Mouse (Mus musculus) neural tube, embryonic 13.5 days (tissue): ENCODE results near the gene Pard3. TPM values are rescaled to one million over a fixed set of nuclear protein-coding genes. Genes with fewer than 3 reads are reported as not detected.

Source experiments
- ATAC-seq: fragments of 200-750 bp; cut with Nextera tagmentation; 2 replicates; pipeline ENCODE4 v1.8.0; 2017; ENCODE audit warnings: low read depth, mild to moderate bottlenecking, moderate TSS enrichment, moderate library complexity
- H3K27ac ChIP-seq: fragments of 300-500 bp; sonication (generic); replicated peaks from 2 replicates; pipeline ENCODE4 v1.5.1; 2015; ENCODE audit warnings: moderate library complexity, mild to moderate bottlenecking, inconsistent platforms
- H3K27me3 ChIP-seq: fragments of 300-500 bp; sonication (generic); 2 replicates; pipeline ENCODE4 v1.6.1; 2015; ENCODE audit warnings: mild to moderate bottlenecking, inconsistent platforms
- H3K36me3 ChIP-seq: fragments of 300-500 bp; sonication (generic); 2 replicates; pipeline ENCODE4 v1.6.1; 2015; ENCODE audit warnings: mild to moderate bottlenecking, inconsistent platforms
- H3K4me1 ChIP-seq: fragments of 300-500 bp; sonication (generic); replicated peaks from 2 replicates; pipeline ENCODE4 v1.6.1; 2015; ENCODE audit warnings: inconsistent platforms
- H3K4me2 ChIP-seq: fragments of 300-500 bp; sonication (generic); 2 replicates; pipeline ENCODE4 v1.6.1; 2015; ENCODE audit warnings: inconsistent platforms, mild to moderate bottlenecking, moderate library complexity
- H3K4me3 ChIP-seq: fragments of 300-500 bp; sonication (generic); 2 replicates; pipeline ENCODE4 v1.5.1; 2015; ENCODE audit warnings: mild to moderate bottlenecking, inconsistent platforms
- H3K9ac ChIP-seq: fragments of 300-500 bp; sonication (generic); 2 replicates; pipeline ENCODE4 v1.6.1; 2015; ENCODE audit warnings: moderate library complexity, mild to moderate bottlenecking, inconsistent platforms
- H3K9me3 ChIP-seq: fragments of 300-500 bp; sonication (generic); 2 replicates; pipeline ENCODE4 v1.6.1; 2016; ENCODE audit warnings: inconsistent platforms
- WGBS: fragments of 180-500 bp; shearing (Covaris S2); methylation state at CpG from one replicate; pipeline ENCODE4 v1.1.7; 2015; 5-methylcytosine and 5-hydroxymethylcytosine counted together
- polyA plus RNA-seq: library from polyadenylated mRNA; unstranded; fragments of >200 nt; fragmentation: Nextera tagmentation; extraction: Ambion mirVana; gene quantifications from 2 replicates; pipeline ENCODE4 v1.2.1, GENCODE M21; 2015

The Pard3 gene
- 20.9 and 22.2 TPM in 2 replicates for polyA plus RNA-seq

GRCm38 (mm10) chr8:127063551-127064360, at the start of gene Pard3:
TSS of gene Pard3 (plus strand) at chr8:127063893.
- Histone ChIP-seq H3K36me3 (no peaks in the 10 kb centered on the region), H3K4me2 (peak within 1 kb of the TSS; percentile 74), H3K4me3 (peak within 1 kb of the TSS; percentile 95), H3K27me3 (no peaks in the 10 kb centered on the region), H3K4me1 (peaks cover 44% of the 10 kb centered on the region), H3K9me3 (no peaks in the 10 kb centered on the region), H3K9ac (peak within 1 kb of the TSS; percentile 95), H3K27ac (peak within 1 kb of the TSS; percentile 95)
- ATAC-seq, result peak; percentile 95
- WGBS, result under 1% methylated on average over 73 of the region's 98 CpGs

DNA sequence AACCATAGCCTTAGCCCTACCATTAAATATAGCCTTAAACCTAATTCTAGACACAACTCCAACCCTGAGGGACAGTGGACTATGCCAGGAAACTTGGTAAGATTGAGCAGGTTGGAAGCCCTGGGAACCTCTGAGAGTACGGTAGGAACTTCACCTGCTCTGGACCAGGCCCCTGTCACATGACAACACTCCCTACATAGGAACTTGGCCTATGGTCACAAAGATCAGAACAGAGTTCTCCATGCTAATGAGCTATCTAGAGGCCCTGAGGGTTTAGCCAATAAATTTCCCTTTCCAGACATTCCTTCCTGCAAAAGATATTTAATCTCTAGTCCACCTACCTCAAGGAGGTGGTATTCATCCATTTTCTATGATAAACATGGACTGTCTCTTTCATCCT, 41.9 kb upstream of the Pard3 start:
- Histone ChIP-seq H3K36me3 (no peaks in the 10 kb centered on the region), H3K9me3 (no peaks in the 10 kb centered on the region), H3K4me2 (no peak overlapping the region), H3K27ac (no peak overlapping the region), H3K4me1 (no peaks in the 10 kb centered on the region), H3K27me3 (no peaks in the 10 kb centered on the region), H3K4me3 (no peak overlapping the region), H3K9ac (no peak overlapping the region)
- WGBS, result 98% methylated on average over 1 of the region's 1 CpGs
- no peak for ATAC-seq

DNA sequence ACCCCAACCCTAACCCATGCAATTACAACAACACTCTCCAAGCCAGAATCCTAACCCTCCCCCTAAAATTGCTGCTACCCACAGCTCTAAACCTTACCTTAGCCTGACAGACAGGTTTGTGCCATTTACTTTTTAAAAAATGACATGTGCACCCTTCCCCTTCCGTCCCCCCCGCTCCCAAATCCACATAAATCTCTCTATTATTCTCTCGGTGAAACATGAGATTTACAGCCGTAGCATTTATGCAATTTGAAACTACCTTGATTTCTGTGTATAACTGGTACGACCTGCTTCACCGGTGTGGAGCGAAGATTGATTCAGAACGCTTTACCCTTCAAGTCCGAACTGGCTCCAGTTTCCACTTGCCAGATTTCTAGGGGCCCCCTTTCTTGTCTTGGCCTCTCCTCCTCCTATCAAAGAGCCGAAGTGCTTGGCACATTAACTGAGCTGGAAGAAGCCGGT, 38.4 kb upstream of the Pard3 start:
- Histone ChIP-seq H3K4me1 (no peaks in the 10 kb centered on the region), H3K9me3 (no peaks in the 10 kb centered on the region), H3K4me2 (no peak overlapping the region), H3K9ac (no peak overlapping the region), H3K4me3 (no peak overlapping the region), H3K36me3 (no peaks in the 10 kb centered on the region), H3K27ac (no peak overlapping the region), H3K27me3 (no peaks in the 10 kb centered on the region)
- ATAC-seq, result no peak
- WGBS, result 69% methylated on average over 11 of the region's 11 CpGs

- 61% methylated on average over 11 of the region's 11 CpGs for WGBS
- ATAC-seq, result no peak
- Histone ChIP-seq H3K4me1 (no peaks in the 10 kb centered on the region), H3K27me3 (no peaks in the 10 kb centered on the region), H3K4me3 (no peak overlapping the region), H3K36me3 (no peaks in the 10 kb centered on the region), H3K9ac (no peak overlapping the region), H3K27ac (no peak overlapping the region), H3K4me2 (no peak overlapping the region), H3K9me3 (no peaks in the 10 kb centered on the region)
Observed at GRCm38 (mm10) chr8:127025775-127026174, 37.9 kb upstream of the Pard3 start.

DNA sequence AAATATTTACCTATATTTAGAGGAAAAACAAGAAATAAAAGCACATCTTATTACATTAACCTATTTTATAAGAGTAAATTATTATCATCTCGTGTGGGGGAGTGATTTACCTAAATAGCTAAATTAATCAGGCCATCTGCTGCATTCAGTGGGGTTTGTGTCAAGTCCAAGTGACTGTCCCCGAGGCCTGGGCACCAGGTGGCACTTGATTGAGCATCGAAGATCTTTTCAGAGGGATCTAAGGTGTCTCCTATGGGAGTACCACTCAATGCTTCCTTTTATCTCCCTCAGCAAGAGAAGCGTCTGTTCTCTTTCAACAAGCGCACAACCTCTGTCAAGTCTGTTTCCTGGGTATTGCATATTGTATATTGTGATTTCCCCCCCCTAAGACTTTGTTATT, 32.2 kb upstream of the Pard3 start:
- H3K4me3 ChIP-seq, result no peak overlapping the region
- no peak overlapping the region for H3K27ac ChIP-seq
- no peak overlapping the region for H3K4me2 ChIP-seq
- no peak overlapping the region for H3K9ac ChIP-seq
- no peaks in the 10 kb centered on the region for H3K9me3 ChIP-seq
- H3K4me1 ChIP-seq, result no peaks in the 10 kb centered on the region
- no peak for ATAC-seq
- WGBS, result 31% methylated on average over 5 of the region's 5 CpGs
- no peaks in the 10 kb centered on the region for H3K27me3 ChIP-seq
- no peaks in the 10 kb centered on the region for H3K36me3 ChIP-seq

DNA sequence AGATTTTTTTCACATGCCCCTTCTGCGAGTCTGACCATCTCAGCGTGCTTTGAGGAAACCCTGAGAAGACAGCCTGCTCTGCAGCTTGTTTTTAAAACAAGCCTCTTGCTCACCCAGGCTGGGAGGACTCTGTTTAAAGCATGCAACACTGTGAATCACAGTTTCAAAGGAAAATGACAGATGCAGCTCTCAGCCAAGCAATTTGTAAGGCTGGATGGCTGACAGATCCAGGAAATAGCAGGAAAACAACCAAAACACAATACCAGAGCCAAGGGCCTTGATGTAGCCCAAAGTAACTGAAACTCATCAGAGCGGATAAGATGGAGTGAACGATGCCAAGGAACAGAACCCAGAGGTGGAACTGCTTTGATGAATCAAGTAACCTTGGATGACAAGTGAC, 24.8 kb upstream of the Pard3 start:
- no peaks in the 10 kb centered on the region for H3K27me3 ChIP-seq
- H3K4me3 ChIP-seq, result no peak overlapping the region
- H3K27ac ChIP-seq, result no peak overlapping the region
- H3K4me1 ChIP-seq, result no peaks in the 10 kb centered on the region
- H3K9me3 ChIP-seq, result no peaks in the 10 kb centered on the region
- 87% methylated on average over 4 of the region's 4 CpGs for WGBS
- no peaks in the 10 kb centered on the region for H3K36me3 ChIP-seq
- ATAC-seq, result no peak
- no peak overlapping the region for H3K9ac ChIP-seq
- no peak overlapping the region for H3K4me2 ChIP-seq

DNA sequence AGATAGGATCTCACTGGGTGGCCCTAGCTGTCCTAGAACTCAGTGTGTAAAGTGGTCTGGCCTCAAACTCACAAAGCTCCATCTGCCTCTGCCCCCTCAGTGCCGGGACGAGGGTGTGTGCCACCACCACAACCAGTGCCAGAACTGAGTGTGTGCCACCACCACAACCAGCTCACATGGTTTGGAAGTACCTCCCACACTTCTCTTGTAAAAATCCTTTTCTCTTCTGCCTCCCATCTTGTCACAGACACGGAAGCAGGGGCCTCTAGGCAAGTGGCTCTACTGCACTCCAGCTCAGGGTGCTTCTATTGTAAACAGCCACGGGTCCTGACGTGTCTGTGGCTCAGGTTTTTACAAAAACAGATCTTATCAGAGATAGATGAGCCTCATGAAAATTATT, 13.7 kb upstream of the Pard3 start:
- Histone ChIP-seq H3K27me3 (no peaks in the 10 kb centered on the region), H3K9ac (no peak overlapping the region), H3K36me3 (no peaks in the 10 kb centered on the region), H3K9me3 (no peaks in the 10 kb centered on the region), H3K4me2 (no peak overlapping the region), H3K27ac (no peak overlapping the region), H3K4me1 (no peaks in the 10 kb centered on the region; the same call in 1 of the 2 replicates), H3K4me3 (no peak overlapping the region)
- no peak for ATAC-seq
- 72% methylated on average over 5 of the region's 5 CpGs for WGBS

DNA sequence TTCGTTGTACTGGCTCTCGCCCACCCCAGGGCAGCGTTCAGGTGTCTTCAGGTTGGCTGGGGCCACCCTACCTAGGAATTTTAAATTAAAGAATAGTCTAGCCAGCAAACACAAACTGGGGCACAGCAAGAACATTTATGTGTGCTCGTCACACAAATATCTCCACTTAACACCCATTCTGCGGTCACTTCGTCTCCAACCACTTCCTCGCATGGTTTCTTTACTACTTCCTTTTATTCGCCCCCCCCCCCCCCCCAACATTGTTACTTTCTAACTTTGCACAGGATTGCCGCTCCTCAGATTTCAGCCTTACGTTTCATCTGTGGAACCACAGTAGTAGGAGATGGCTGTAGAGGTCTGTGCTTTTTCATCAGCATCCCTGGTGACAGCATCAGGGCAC, 11.6 kb upstream of the Pard3 start:
- Histone ChIP-seq H3K36me3 (no peaks in the 10 kb centered on the region), H3K4me3 (no peak overlapping the region), H3K4me2 (no peak overlapping the region), H3K27me3 (no peaks in the 10 kb centered on the region), H3K27ac (no peak overlapping the region), H3K4me1 (peaks cover 5% of the 10 kb centered on the region; the same call in 1 of the 2 replicates), H3K9ac (no peak overlapping the region), H3K9me3 (no peaks in the 10 kb centered on the region)
- no peak for ATAC-seq
- WGBS, result 85% methylated on average over 10 of the region's 10 CpGs

- Histone ChIP-seq H3K27me3 (no peaks in the 10 kb centered on the region), H3K9ac (no peak overlapping the region), H3K27ac (peak overlapping the region; percentile 42; the same call in 1 of the 2 replicates), H3K4me3 (no peak overlapping the region), H3K4me2 (no peak overlapping the region), H3K36me3 (no peaks in the 10 kb centered on the region), H3K9me3 (no peaks in the 10 kb centered on the region), H3K4me1 (peaks cover 11% of the 10 kb centered on the region; the same call in 1 of the 2 replicates)
- peak; percentile 63; the same call in 1 of the 2 replicates for ATAC-seq
- 53% methylated on average over 4 of the region's 4 CpGs for WGBS
Observed at GRCm38 (mm10) chr8:127055081-127055480, 8.6 kb upstream of the Pard3 start.

- Histone ChIP-seq H3K36me3 (no peaks in the 10 kb centered on the region), H3K9ac (no peak overlapping the region), H3K4me1 (peaks cover 23% of the 10 kb centered on the region), H3K4me2 (no peak overlapping the region), H3K27me3 (no peaks in the 10 kb centered on the region), H3K27ac (no peak overlapping the region), H3K9me3 (no peaks in the 10 kb centered on the region), H3K4me3 (no peak overlapping the region)
- no peak for ATAC-seq
- WGBS, result 89% methylated on average over 2 of the region's 2 CpGs
Observed at GRCm38 (mm10) chr8:127058759-127059158, 4.9 kb upstream of the Pard3 start.

- no peaks in the 10 kb centered on the region for H3K9me3 ChIP-seq
- H3K4me3 ChIP-seq, result no peak overlapping the region
- no peak for ATAC-seq
- no peak overlapping the region for H3K9ac ChIP-seq
- no peaks in the 10 kb centered on the region for H3K36me3 ChIP-seq
- 73% methylated on average over 2 of the region's 2 CpGs for WGBS
- no peaks in the 10 kb centered on the region for H3K27me3 ChIP-seq
- no peak overlapping the region for H3K27ac ChIP-seq
- H3K4me2 ChIP-seq, result no peak overlapping the region
- H3K4me1 ChIP-seq, result peaks cover 23% of the 10 kb centered on the region
Observed at GRCm38 (mm10) chr8:127059826-127060225, 3.9 kb upstream of the Pard3 start.

- Histone ChIP-seq H3K4me1 (peaks cover 47% of the 10 kb centered on the region), H3K4me2 (peak overlapping the region; percentile 74), H3K27me3 (no peaks in the 10 kb centered on the region), H3K9me3 (no peaks in the 10 kb centered on the region), H3K27ac (peak overlapping the region; percentile 95), H3K9ac (peak overlapping the region; percentile 95), H3K36me3 (no peaks in the 10 kb centered on the region), H3K4me3 (peak overlapping the region; percentile 95)
- under 1% methylated on average over 75 of the region's 80 CpGs for WGBS
- peak; percentile 75 for ATAC-seq
Observed at GRCm38 (mm10) chr8:127064361-127065112, 844 bp downstream of the Pard3 start.
